Mouse (Mus musculus) MEL (cell line): ENCODE measurements at regions not wholly inside any gene's neighbourhood (a gene's known extent, or its start where the extent isn't known, plus 50 kb on each side); places are given as distances from the start of the nearest gene placed in this dataset.
A peak's percentile ranks its signal among the peaks of the same experiment; 100 is the strongest.

ENCODE experiments used
- DNase-seq: peaks from one replicate; pipeline ENCODE4 v3.0.0; 2011; ENCODE audit warnings: low read depth, low spot score
- H3K27ac ChIP-seq: 2 replicates; pipeline ENCODE4 v1.5.1; 2012; ENCODE audit warnings: low read depth, mild to moderate bottlenecking, control low read depth, low read length, moderate library complexity; ENCODE audit not compliant: control insufficient read depth
- H3K27me3 ChIP-seq, 2 experiments: fragments of 150-350 bp in 1 of 2; sonication (generic) in 1 of 2; 2 replicates each; pipeline ENCODE4 v1.6.1; 2012; ENCODE audit warnings: low read length in 2 of 2, mild to moderate bottlenecking in 2 of 2, improper control_type of control experiment in 1 of 2, moderate library complexity in 1 of 2; ENCODE audit not compliant: insufficient read depth in 2 of 2, control insufficient read depth in 1 of 2
- H3K36me3 ChIP-seq, 2 experiments: 2 replicates each; pipeline ENCODE4 v1.6.1; 2012 to 2014; ENCODE audit warnings: low read length in 2 of 2, improper control_type of control experiment in 1 of 2, inconsistent platforms in 1 of 2, mild to moderate bottlenecking in 1 of 2; ENCODE audit not compliant: insufficient read depth in 2 of 2, control insufficient read depth in 1 of 2
- H3K4me1 ChIP-seq, 2 experiments: fragments of 150-350 bp in 1 of 2; sonication (generic) in 1 of 2; 2 replicates each; pipeline ENCODE4 v1.6.1; 2012; ENCODE audit warnings: low read length in 2 of 2, improper control_type of control experiment in 1 of 2, mild to moderate bottlenecking in 1 of 2; ENCODE audit not compliant: insufficient read depth in 2 of 2, control insufficient read depth in 1 of 2
- H3K4me3 ChIP-seq, 2 experiments: fragments of 150-350 bp in 1 of 2; sonication (generic) in 1 of 2; 2 replicates each; pipeline ENCODE4 v1.5.1; 2012; ENCODE audit warnings: low read depth in 2 of 2, low read length in 2 of 2, mild to moderate bottlenecking in 2 of 2, moderate library complexity in 2 of 2, control low read depth in 1 of 2, improper control_type of control experiment in 1 of 2; ENCODE audit not compliant: control insufficient read depth in 1 of 2, insufficient read depth in 1 of 2
- H3K79me2 ChIP-seq: 2 replicates; pipeline ENCODE4 v1.6.1; 2012; ENCODE audit warnings: mild to moderate bottlenecking, low read length, moderate library complexity; ENCODE audit not compliant: control insufficient read depth, poor library complexity, insufficient read depth
- H3K9ac ChIP-seq: 2 replicates; pipeline ENCODE4 v1.6.1; 2012; ENCODE audit warnings: low read depth, mild to moderate bottlenecking, control low read depth, low read length, moderate library complexity; ENCODE audit not compliant: control insufficient read depth, poor library complexity, severe bottlenecking
- H3K9me3 ChIP-seq: fragments of 150-350 bp; sonication (generic); replicated peaks from 2 replicates; pipeline ENCODE4 v1.6.1; 2012; ENCODE audit warnings: mild to moderate bottlenecking, low read length, improper control_type of control experiment, moderate library complexity; ENCODE audit not compliant: insufficient read depth
- BHLHE40 ChIP-seq: IDR thresholded peaks from 2 replicates; pipeline ENCODE4 v1.6.1; 2012; ENCODE audit warnings: low read depth, mild to moderate bottlenecking, inconsistent platforms, low read length, improper control_type of control experiment, borderline replicate concordance
- CHD1 ChIP-seq: IDR thresholded peaks from 2 replicates; pipeline ENCODE4 v1.6.1; 2012; ENCODE audit warnings: low read depth, mild to moderate bottlenecking, inconsistent platforms, low read length, improper control_type of control experiment
- CHD2 ChIP-seq: IDR thresholded peaks from 2 replicates; pipeline ENCODE4 v1.6.1; 2011; ENCODE audit warnings: low read length, improper control_type of control experiment
- CTCF ChIP-seq, 3 experiments: IDR thresholded peaks in 2 of 3; conservative IDR thresholded peaks in 1 of 3; 2 replicates each; pipeline ENCODE4 v1.5.1; 2011 to 2012; ENCODE audit warnings: low read length in 3 of 3, low read depth in 2 of 3, mild to moderate bottlenecking in 2 of 3, improper control_type of control experiment in 1 of 3, inconsistent platforms in 1 of 3, mixed read lengths in 1 of 3, moderate library complexity in 1 of 3; ENCODE audit not compliant: control insufficient read depth in 1 of 3, insufficient read depth in 1 of 3, poor library complexity in 1 of 3, severe bottlenecking in 1 of 3
- ELF1 ChIP-seq: IDR thresholded peaks from 2 replicates; pipeline ENCODE4 v1.6.1; 2014; ENCODE audit warnings: low read depth, mild to moderate bottlenecking, inconsistent platforms, low read length, improper control_type of control experiment, moderate library complexity
- EP300 ChIP-seq, 2 experiments: IDR thresholded peaks; 2 replicates each; pipeline ENCODE4 v1.6.1; 2011; ENCODE audit warnings: improper control_type of control experiment in 2 of 2, low read length in 2 of 2, low read depth in 1 of 2, mild to moderate bottlenecking in 1 of 2
- GABPA ChIP-seq: IDR thresholded peaks from 2 replicates; pipeline ENCODE4 v1.6.1; 2012; ENCODE audit warnings: low read depth, mild to moderate bottlenecking, inconsistent platforms, low read length, improper control_type of control experiment, moderate library complexity
- HCFC1 ChIP-seq: IDR thresholded peaks from 2 replicates; pipeline ENCODE4 v1.6.1; 2012; ENCODE audit warnings: low read depth, mild to moderate bottlenecking, inconsistent platforms, low read length, improper control_type of control experiment, moderate library complexity
- JUND ChIP-seq: IDR thresholded peaks from 2 replicates; pipeline ENCODE4 v1.6.1; 2011; ENCODE audit warnings: low read depth, mild to moderate bottlenecking, improper control_type of control experiment, low read length
- MAFK ChIP-seq: IDR thresholded peaks from 2 replicates; pipeline ENCODE4 v1.6.1; 2011; ENCODE audit warnings: low read depth, mild to moderate bottlenecking, low read length, improper control_type of control experiment, borderline replicate concordance
- MAZ ChIP-seq: IDR thresholded peaks from 2 replicates; pipeline ENCODE4 v1.6.1; 2012; ENCODE audit warnings: low read depth, mild to moderate bottlenecking, inconsistent platforms, low read length, improper control_type of control experiment
- MXI1 ChIP-seq: IDR thresholded peaks from 2 replicates; pipeline ENCODE4 v1.6.1; 2011; ENCODE audit warnings: mild to moderate bottlenecking, low read depth, low read length, improper control_type of control experiment
- NELFE ChIP-seq: IDR thresholded peaks from 2 replicates; pipeline ENCODE4 v1.6.1; 2011; ENCODE audit warnings: low read depth, low read length, improper control_type of control experiment
- NRF1 ChIP-seq: IDR thresholded peaks from 2 replicates; pipeline ENCODE4 v1.6.1; 2014; ENCODE audit warnings: low read depth, mild to moderate bottlenecking, inconsistent platforms, low read length, improper control_type of control experiment, moderate library complexity; ENCODE audit not compliant: poor library complexity, insufficient read depth, severe bottlenecking
- POLR2A ChIP-seq, 2 experiments: IDR thresholded peaks; 2 replicates each; pipeline ENCODE4 v1.6.1; 2011 to 2012; ENCODE audit warnings: low read length in 2 of 2, mild to moderate bottlenecking in 2 of 2, control low read depth in 1 of 2, improper control_type of control experiment in 1 of 2, low read depth in 1 of 2, moderate library complexity in 1 of 2; ENCODE audit not compliant: control insufficient read depth in 1 of 2, insufficient read depth in 1 of 2, poor library complexity in 1 of 2
- POLR2AphosphoS2 ChIP-seq: IDR thresholded peaks from 2 replicates; pipeline ENCODE4 v1.6.1; 2011; ENCODE audit warnings: low read length, improper control_type of control experiment
- POLR2AphosphoS5 ChIP-seq: IDR thresholded peaks from 2 replicates; pipeline ENCODE4 v1.6.1; 2012; ENCODE audit warnings: low read depth, borderline replicate concordance, mild to moderate bottlenecking, inconsistent platforms, low read length, moderate library complexity, mixed read lengths
- RCOR1 ChIP-seq: IDR thresholded peaks from 2 replicates; pipeline ENCODE4 v1.6.1; 2012; ENCODE audit warnings: low read depth, mild to moderate bottlenecking, inconsistent platforms, low read length, improper control_type of control experiment
- SIN3A ChIP-seq: IDR thresholded peaks from 2 replicates; pipeline ENCODE4 v1.6.1; 2012; ENCODE audit warnings: low read length, improper control_type of control experiment, inconsistent platforms
- TBP ChIP-seq: IDR thresholded peaks from 2 replicates; pipeline ENCODE4 v1.8.0; 2011; ENCODE audit warnings: low read depth, low read length, improper control_type of control experiment
- TCF12 ChIP-seq: IDR thresholded peaks from 2 replicates; pipeline ENCODE4 v1.6.1; 2014; ENCODE audit warnings: low read depth, mild to moderate bottlenecking, inconsistent platforms, low read length, improper control_type of control experiment, moderate library complexity
- UBTF ChIP-seq: IDR thresholded peaks from 2 replicates; pipeline ENCODE4 v1.6.1; 2012; ENCODE audit warnings: low read depth, mild to moderate bottlenecking, inconsistent platforms, low read length, improper control_type of control experiment, moderate library complexity, borderline replicate concordance; ENCODE audit not compliant: insufficient read depth
- ZC3H11A ChIP-seq: IDR thresholded peaks from 2 replicates; pipeline ENCODE4 v1.6.1; 2012; ENCODE audit warnings: low read depth, mild to moderate bottlenecking, inconsistent platforms, low read length, improper control_type of control experiment
- ZMIZ1 ChIP-seq: IDR thresholded peaks from 2 replicates; pipeline ENCODE4 v1.6.1; 2012; ENCODE audit warnings: low read depth, mild to moderate bottlenecking, inconsistent platforms, low read length, improper control_type of control experiment, moderate library complexity
- ZNF384 ChIP-seq: IDR thresholded peaks from 2 replicates; pipeline ENCODE4 v1.6.1; 2012; ENCODE audit warnings: low read depth, mild to moderate bottlenecking, inconsistent platforms, low read length, improper control_type of control experiment

DNA sequence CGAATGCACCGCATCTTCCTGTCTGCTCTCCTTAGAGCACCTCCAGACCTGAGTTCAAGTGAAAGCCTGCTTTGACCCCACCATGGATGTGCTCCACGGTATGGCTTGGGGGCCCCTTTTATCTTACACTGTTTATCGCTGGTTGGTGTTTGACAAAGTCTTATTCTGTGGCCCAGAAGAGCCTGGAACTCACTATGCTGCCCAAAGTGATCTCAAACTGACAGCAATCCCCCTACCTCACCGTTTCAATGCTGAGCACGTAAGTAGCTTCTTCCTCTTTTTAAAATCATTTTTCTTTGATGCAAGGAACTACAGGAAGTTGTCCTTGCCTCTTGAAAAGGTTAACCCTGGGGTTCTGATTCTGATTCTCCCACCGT is 65.8 kb downstream of the Ptgs2 start:
- peak; percentile 77 for DNase-seq
- Histone ChIP-seq H3K9ac (peak overlapping the region; percentile 48), H3K27ac (peak overlapping the region; percentile 18; the same call in 1 of the 2 replicates), H3K4me3 (peak overlapping the region; percentile 71 to 90), H3K27me3 (no peaks in the 10 kb centered on the region), H3K79me2 (no peaks in the 10 kb centered on the region), H3K4me1 (peaks cover 0 to 2% of the 10 kb centered on the region in 2 experiments; a peak in 1 of 4 replicates), H3K36me3 (peaks cover 0 to 4% of the 10 kb centered on the region in 2 experiments; a peak in 1 of 4 replicates), H3K9me3 (no peaks in the 10 kb centered on the region)
- TF ChIP-seq ZMIZ1 (no peak), ZNF384 (0 out of 2 replicates have a peak, but pooled peaks have one; percentile 19), SIN3A (peak; percentile 47; the same call in 1 of the 2 replicates), CHD1 (peak; percentile 44; the same call in 1 of the 2 replicates), RCOR1 (peak; percentile 21), BHLHE40 (no peak), CTCF (IDR thresholded peaks at IDR 0.05 in 2 of 3, conservative IDR thresholded peaks at IDR 0.05 in 1 of 3; ENCODE audit: control insufficient read depth in 1 of 3, insufficient read depth in 1 of 3, low read depth in 2 of 3, low read length in 3 of 3, poor library complexity in 1 of 3, severe bottlenecking in 1 of 3) (no peak), TCF12 (0 out of 2 replicates have a peak, but pooled peaks have one; percentile 32), EP300 (IDR thresholded peaks at IDR 0.05; ENCODE audit: low read depth in 1 of 2, low read length in 2 of 2) (peak in 1 of 2 experiments; percentile 51; a peak in 2 of 4 replicates), ELF1 (0 out of 2 replicates have a peak, but pooled peaks have one; percentile 24), MXI1 (no peak; the same call in 1 of the 2 replicates), POLR2A (IDR thresholded peaks at IDR 0.05; ENCODE audit: control insufficient read depth in 1 of 2, insufficient read depth in 1 of 2, low read depth in 1 of 2, low read length in 2 of 2, poor library complexity in 1 of 2) (no peak)
- TF ChIP-seq, all 39 proteins: peak for 7

DNA sequence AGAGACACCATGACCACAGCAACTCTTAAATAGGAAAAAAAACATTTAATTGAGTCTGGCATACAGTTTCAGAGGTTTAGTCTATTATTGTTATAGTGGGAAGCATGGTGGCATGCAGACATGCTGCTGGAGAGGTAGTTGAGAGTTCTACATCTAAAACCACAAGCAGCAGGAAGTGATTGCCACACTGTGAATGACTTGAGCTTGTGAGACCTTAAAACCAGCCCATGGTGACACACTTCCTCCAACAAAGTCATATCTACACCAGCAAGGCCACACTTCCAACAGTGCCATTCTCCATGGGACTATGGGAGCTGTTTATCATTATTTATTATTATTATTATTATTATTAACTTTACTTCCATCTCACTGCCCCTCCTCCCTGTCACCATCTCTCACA is 67.3 kb downstream of the Ptgs2 start:
- H3K27me3 ChIP-seq, result no peaks in the 10 kb centered on the region
- peak; percentile 24 for DNase-seq
- H3K9me3 ChIP-seq, result no peaks in the 10 kb centered on the region
- H3K4me3 ChIP-seq, result no peak overlapping the region
- H3K79me2 ChIP-seq, result no peaks in the 10 kb centered on the region
- H3K9ac ChIP-seq, result no peak overlapping the region
- peaks cover 0 to 4% of the 10 kb centered on the region in 2 experiments; a peak in 1 of 4 replicates for H3K36me3 ChIP-seq
- H3K27ac ChIP-seq, result no peak overlapping the region
- no peak for TF ChIP-seq MXI1
- TF ChIP-seq TCF12, result no peak
- TF ChIP-seq NELFE, result no peak
- no peak for TF ChIP-seq ZNF384
- TF ChIP-seq ELF1, result no peak
- TF ChIP-seq POLR2AphosphoS5, result no peak
- TF ChIP-seq MAFK, result no peak
- TF ChIP-seq TBP, result no peak
- no peak for TF ChIP-seq JUND
- no peak for TF ChIP-seq SIN3A
- TF ChIP-seq ZC3H11A, result no peak
- no peak for TF ChIP-seq MAZ
- no peak for TF ChIP-seq GABPA
- no peak for TF ChIP-seq HCFC1
- no peak for TF ChIP-seq NRF1
- no peak for TF ChIP-seq UBTF
- no peak for TF ChIP-seq BHLHE40
- TF ChIP-seq RCOR1, result no peak
- no peak for TF ChIP-seq POLR2AphosphoS2
- no peak for TF ChIP-seq CHD2
- H3K4me1 ChIP-seq, result peaks cover 0 to 2% of the 10 kb centered on the region in 2 experiments; a peak in 1 of 4 replicates
